Mouse (Mus musculus): ENCODE data around the gene Gm6685. TPM values are rescaled to one million over a fixed set of nuclear protein-coding genes. Genes with fewer than 3 reads are reported as not detected.

Gene Gm6685
- polyA plus RNA-seq, 1 experiment from 2014 or later, result 0.49 TPM

- no peaks in the 10 kb centered on the region for H3K36me3 ChIP-seq (ENCODE audit: control insufficient read depth, insufficient read depth, low read length)
- H3K4me3 ChIP-seq (ENCODE audit: low read depth, low read length), result no peak overlapping the region
- no peaks in the 10 kb centered on the region for H3K4me1 ChIP-seq (replicated peaks; ENCODE audit: control insufficient read depth, insufficient read depth, low read length)
- no peaks in the 10 kb centered on the region for H3K27me3 ChIP-seq (ENCODE audit: control insufficient read depth, insufficient read depth, low read length)
- ATAC-seq (replicated peaks; ENCODE audit: low FRiP score) (no peak), DNase-seq (ENCODE audit: low spot score) (no peak)
- no peak overlapping the region for H3K27ac ChIP-seq (ENCODE audit: low read depth, low read length)
- no peak overlapping the region for H3K9ac ChIP-seq (ENCODE audit: low read length)
- H3K4me2 ChIP-seq (ENCODE audit: low read depth, low read length, severe bottlenecking), result no peak overlapping the region
- 88% methylated on average over 1 of the region's 1 CpGs for WGBS
- no peaks in the 10 kb centered on the region for H3K9me3 ChIP-seq (ENCODE audit: control insufficient read depth, low read length)
Observed at GRCm38 (mm10) chr11:28327878-28328277, 11.8 kb downstream of the Gm6685 start.

DNA sequence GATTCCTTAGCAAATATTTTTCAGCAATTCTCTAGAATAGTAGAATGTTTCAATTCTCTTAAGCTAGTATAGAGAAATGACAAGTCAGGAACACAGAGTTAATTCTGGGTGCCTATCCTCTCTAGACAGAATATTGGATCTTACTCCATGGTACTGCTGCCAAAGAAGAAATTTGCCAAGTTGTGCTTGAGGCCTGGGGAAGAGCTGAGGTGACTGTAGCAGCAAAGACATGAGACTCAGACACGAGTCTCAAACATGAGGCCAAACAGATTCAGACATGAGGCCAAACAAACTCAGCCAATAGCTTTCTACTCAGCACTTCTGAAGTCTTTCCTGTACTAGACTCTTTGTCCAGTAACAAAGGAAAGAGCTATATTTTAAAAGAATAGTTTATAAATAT is 26.3 kb downstream of the Gm6685 start:
- Histone ChIP-seq H3K4me2 (ENCODE audit: low read depth, low read length, severe bottlenecking) (no peak overlapping the region), H3K27me3 (ENCODE audit: control insufficient read depth, insufficient read depth, low read length) (no peaks in the 10 kb centered on the region), H3K4me1 (replicated peaks; ENCODE audit: control insufficient read depth, insufficient read depth, low read length) (no peaks in the 10 kb centered on the region), H3K27ac (ENCODE audit: low read depth, low read length) (no peak overlapping the region), H3K9ac (ENCODE audit: low read length) (no peak overlapping the region), H3K9me3 (ENCODE audit: control insufficient read depth, low read length) (no peaks in the 10 kb centered on the region), H3K4me3 (ENCODE audit: low read depth, low read length) (no peak overlapping the region), H3K36me3 (ENCODE audit: control insufficient read depth, insufficient read depth, low read length) (no peaks in the 10 kb centered on the region)
- no peak for DNase-seq (ENCODE audit: low spot score)
- WGBS, result 74% methylated on average over 1 of the region's 1 CpGs
- ATAC-seq (replicated peaks; ENCODE audit: low FRiP score), result no peak

DNA sequence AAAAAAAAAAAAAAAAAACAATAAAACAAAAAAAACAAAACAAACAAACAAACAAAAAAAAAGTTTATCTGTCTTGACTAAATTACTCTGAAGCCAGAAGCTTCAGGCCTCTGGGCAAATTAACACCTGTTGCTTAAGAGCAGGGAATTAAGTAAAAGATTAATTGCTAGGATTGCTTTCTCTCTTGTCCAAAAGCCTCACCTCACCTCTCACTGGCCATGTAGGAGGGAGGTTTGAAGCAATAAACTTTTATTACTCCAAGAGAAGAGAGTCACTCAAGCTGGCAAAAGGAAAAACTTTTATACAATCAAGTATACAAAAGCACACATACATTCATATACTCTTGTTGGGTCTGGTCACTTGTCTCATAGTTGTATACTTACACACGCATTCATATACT is 31.9 kb downstream of the Gm6685 start:
- ATAC-seq (replicated peaks; ENCODE audit: low FRiP score) (no peak), DNase-seq (ENCODE audit: low spot score) (no peak)
- H3K27ac ChIP-seq (ENCODE audit: low read depth, low read length), result no peak overlapping the region
- H3K4me2 ChIP-seq (ENCODE audit: low read depth, low read length, severe bottlenecking), result no peak overlapping the region
- no peak overlapping the region for H3K9ac ChIP-seq (ENCODE audit: low read length)
- H3K4me1 ChIP-seq (replicated peaks; ENCODE audit: control insufficient read depth, insufficient read depth, low read length), result no peaks in the 10 kb centered on the region
- no peak overlapping the region for H3K4me3 ChIP-seq (ENCODE audit: low read depth, low read length)
- H3K9me3 ChIP-seq (ENCODE audit: control insufficient read depth, low read length), result no peaks in the 10 kb centered on the region
- H3K36me3 ChIP-seq (ENCODE audit: control insufficient read depth, insufficient read depth, low read length), result no peaks in the 10 kb centered on the region
- no peaks in the 10 kb centered on the region for H3K27me3 ChIP-seq (ENCODE audit: control insufficient read depth, insufficient read depth, low read length)
- WGBS, result 95% methylated on average over 1 of the region's 1 CpGs

DNA sequence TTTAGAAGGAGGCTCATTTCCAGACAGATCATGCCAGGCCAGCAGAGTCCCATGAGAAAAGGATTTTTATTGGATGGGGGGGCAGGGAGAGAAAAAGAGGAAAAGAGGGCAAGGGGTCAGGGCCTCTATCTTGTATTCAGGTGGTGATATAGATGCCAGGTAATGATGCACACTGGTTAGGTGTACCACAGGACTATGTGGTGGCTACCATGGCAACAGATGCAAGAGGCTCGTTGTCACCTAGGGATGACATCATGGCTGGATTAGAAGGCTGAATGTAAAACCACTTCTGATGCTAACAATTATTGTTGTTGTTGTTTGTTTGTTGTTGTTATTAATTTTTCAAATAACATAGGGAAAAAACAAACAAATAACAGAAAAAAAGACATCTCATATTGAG is 49.2 kb downstream of the Gm6685 start:
- no peak overlapping the region for H3K9ac ChIP-seq (ENCODE audit: low read length)
- H3K4me3 ChIP-seq (ENCODE audit: low read depth, low read length), result no peak overlapping the region
- H3K9me3 ChIP-seq (ENCODE audit: control insufficient read depth, low read length), result no peaks in the 10 kb centered on the region
- no peaks in the 10 kb centered on the region for H3K27me3 ChIP-seq (ENCODE audit: control insufficient read depth, insufficient read depth, low read length)
- ATAC-seq (replicated peaks; ENCODE audit: low FRiP score), result no peak
- H3K4me1 ChIP-seq (replicated peaks; ENCODE audit: control insufficient read depth, insufficient read depth, low read length), result no peaks in the 10 kb centered on the region
- WGBS, result 81% methylated on average over 1 of the region's 1 CpGs
- no peak overlapping the region for H3K27ac ChIP-seq (ENCODE audit: low read depth, low read length)
- no peak overlapping the region for H3K4me2 ChIP-seq (ENCODE audit: low read depth, low read length, severe bottlenecking)
- no peak for DNase-seq (ENCODE audit: low spot score)
- no peaks in the 10 kb centered on the region for H3K36me3 ChIP-seq (ENCODE audit: control insufficient read depth, insufficient read depth, low read length)

Other genes with a start within 250 kb of the Gm6685 start
- 3.8 and 4.1 TPM in 2 replicates for gene Ccdc85a, start 244.5 kb upstream of the Gm6685 start, polyA plus RNA-seq (2014; fragmentation: Nextera tagmentation; extraction: Ambion mirVana)